Mouse (Mus musculus): Measurements from ENCODE around the gene Tmem186. TPM values are rescaled to one million over a fixed set of nuclear protein-coding genes. Genes with fewer than 3 reads are reported as not detected.

The Tmem186 gene
- polyA plus RNA-seq, 1 experiment from 2014 or later = 17.2 TPM

- Histone ChIP-seq H3K4me3 (ENCODE audit: low read depth, low read length) (no peak overlapping the region), H3K9me3 (ENCODE audit: control insufficient read depth, low read length) (no peaks in the 10 kb centered on the region), H3K27ac (replicated peaks; ENCODE audit: low read depth, low read length) (no peak overlapping the region), H3K36me3 (ENCODE audit: control insufficient read depth, insufficient read depth, low read length) (no peaks in the 10 kb centered on the region), H3K4me2 (ENCODE audit: low read depth, severe bottlenecking) (no peak overlapping the region), H3K27me3 (ENCODE audit: control insufficient read depth, insufficient read depth, low read length) (no peaks in the 10 kb centered on the region), H3K9ac (ENCODE audit: low read length) (no peak overlapping the region), H3K4me1 (ENCODE audit: control insufficient read depth, insufficient read depth, low read length) (no peaks in the 10 kb centered on the region)
- DNase-seq (ENCODE audit: low spot score) (no peak), ATAC-seq (ENCODE audit: insufficient number of reproducible peaks, low FRiP score, low TSS enrichment, low read depth) (no peak)
- WGBS = 82% methylated on average over 4 of the region's 4 CpGs
Observed at GRCm38 (mm10) chr16:8613039-8613438, 24.5 kb downstream of the Tmem186 start.

- no peaks in the 10 kb centered on the region for H3K9me3 ChIP-seq (ENCODE audit: control insufficient read depth, low read length)
Observed at GRCm38 (mm10) chr16:8612214-8613005, 25.1 kb downstream of the Tmem186 start.

GRCm38 (mm10) chr16:8610397-8610796 is 27.1 kb downstream of the Tmem186 start:
- no peak overlapping the region for H3K4me3 ChIP-seq (ENCODE audit: low read depth, low read length)
- no peaks in the 10 kb centered on the region for H3K36me3 ChIP-seq (ENCODE audit: control insufficient read depth, insufficient read depth, low read length)
- 64% methylated on average over 3 of the region's 3 CpGs for WGBS
- ATAC-seq (ENCODE audit: insufficient number of reproducible peaks, low FRiP score, low TSS enrichment, low read depth) (no peak), DNase-seq (ENCODE audit: low spot score) (no peak)
- H3K27me3 ChIP-seq (ENCODE audit: control insufficient read depth, insufficient read depth, low read length) = no peaks in the 10 kb centered on the region
- H3K4me2 ChIP-seq (ENCODE audit: low read depth, severe bottlenecking) = no peak overlapping the region
- no peak overlapping the region for H3K27ac ChIP-seq (replicated peaks; ENCODE audit: low read depth, low read length)
- H3K9ac ChIP-seq (ENCODE audit: low read length) = no peak overlapping the region
- no peaks in the 10 kb centered on the region for H3K4me1 ChIP-seq (ENCODE audit: control insufficient read depth, insufficient read depth, low read length)
- no peaks in the 10 kb centered on the region for H3K9me3 ChIP-seq (ENCODE audit: control insufficient read depth, low read length)

More at GRCm38 (mm10) chr16:8612214-8613005, 25.1 kb downstream of the Tmem186 start:
- H3K27me3 ChIP-seq (ENCODE audit: control insufficient read depth, insufficient read depth, low read length) = no peaks in the 10 kb centered on the region
- H3K36me3 ChIP-seq (ENCODE audit: control insufficient read depth, insufficient read depth, low read length) = no peaks in the 10 kb centered on the region
- H3K4me2 ChIP-seq (ENCODE audit: low read depth, severe bottlenecking) = no peak overlapping the region
- DNase-seq (ENCODE audit: low spot score) (no peak), ATAC-seq (ENCODE audit: insufficient number of reproducible peaks, low FRiP score, low TSS enrichment, low read depth) (no peak)
- no peak overlapping the region for H3K27ac ChIP-seq (replicated peaks; ENCODE audit: low read depth, low read length)
- 91% methylated on average over 8 of the region's 8 CpGs for WGBS
- no peaks in the 10 kb centered on the region for H3K4me1 ChIP-seq (ENCODE audit: control insufficient read depth, insufficient read depth, low read length)
- H3K9ac ChIP-seq (ENCODE audit: low read length) = no peak overlapping the region
- no peak overlapping the region for H3K4me3 ChIP-seq (ENCODE audit: low read depth, low read length)

- ATAC-seq (ENCODE audit: insufficient number of reproducible peaks, low FRiP score, low TSS enrichment, low read depth) (no peak), DNase-seq (ENCODE audit: low spot score) (no peak)
- WGBS = 76% methylated on average over 3 of the region's 3 CpGs
- no peak overlapping the region for H3K9ac ChIP-seq (ENCODE audit: low read length)
- peaks cover 5% of the 10 kb centered on the region for H3K4me1 ChIP-seq (ENCODE audit: control insufficient read depth, insufficient read depth, low read length)
- no peaks in the 10 kb centered on the region for H3K27me3 ChIP-seq (ENCODE audit: control insufficient read depth, insufficient read depth, low read length)
- no peak overlapping the region for H3K4me3 ChIP-seq (ENCODE audit: low read depth, low read length)
- H3K27ac ChIP-seq (replicated peaks; ENCODE audit: low read depth, low read length) = no peak overlapping the region
- no peak overlapping the region for H3K4me2 ChIP-seq (ENCODE audit: low read depth, severe bottlenecking)
- no peaks in the 10 kb centered on the region for H3K9me3 ChIP-seq (ENCODE audit: control insufficient read depth, low read length)
- no peaks in the 10 kb centered on the region for H3K36me3 ChIP-seq (ENCODE audit: control insufficient read depth, insufficient read depth, low read length)
Observed at GRCm38 (mm10) chr16:8603789-8604188, 33.7 kb downstream of the Tmem186 start.

- Histone ChIP-seq H3K9me3 (ENCODE audit: control insufficient read depth, low read length) (no peaks in the 10 kb centered on the region), H3K27ac (replicated peaks; ENCODE audit: low read depth, low read length) (no peak overlapping the region), H3K4me3 (ENCODE audit: low read depth, low read length) (no peak overlapping the region), H3K4me2 (ENCODE audit: low read depth, severe bottlenecking) (no peak overlapping the region), H3K36me3 (ENCODE audit: control insufficient read depth, insufficient read depth, low read length) (no peaks in the 10 kb centered on the region), H3K4me1 (ENCODE audit: control insufficient read depth, insufficient read depth, low read length) (peaks cover 5% of the 10 kb centered on the region), H3K9ac (ENCODE audit: low read length) (no peak overlapping the region), H3K27me3 (ENCODE audit: control insufficient read depth, insufficient read depth, low read length) (no peaks in the 10 kb centered on the region)
- ATAC-seq (ENCODE audit: insufficient number of reproducible peaks, low FRiP score, low TSS enrichment, low read depth) (no peak), DNase-seq (ENCODE audit: low spot score) (no peak)
- 91% methylated on average over 5 of the region's 5 CpGs for WGBS
Observed at GRCm38 (mm10) chr16:8597516-8597915, 40.0 kb downstream of the Tmem186 start.

- no peak overlapping the region for H3K27ac ChIP-seq (replicated peaks; ENCODE audit: low read depth, low read length)
- H3K4me1 ChIP-seq (ENCODE audit: control insufficient read depth, insufficient read depth, low read length) = peaks cover 5% of the 10 kb centered on the region
- DNase-seq (ENCODE audit: low spot score) (no peak), ATAC-seq (ENCODE audit: insufficient number of reproducible peaks, low FRiP score, low TSS enrichment, low read depth) (no peak)
- no peaks in the 10 kb centered on the region for H3K36me3 ChIP-seq (ENCODE audit: control insufficient read depth, insufficient read depth, low read length)
- 90% methylated on average over 4 of the region's 4 CpGs for WGBS
- H3K4me2 ChIP-seq (ENCODE audit: low read depth, severe bottlenecking) = no peak overlapping the region
- H3K9ac ChIP-seq (ENCODE audit: low read length) = no peak overlapping the region
- no peak overlapping the region for H3K4me3 ChIP-seq (ENCODE audit: low read depth, low read length)
- no peaks in the 10 kb centered on the region for H3K27me3 ChIP-seq (ENCODE audit: control insufficient read depth, insufficient read depth, low read length)
- H3K9me3 ChIP-seq (ENCODE audit: control insufficient read depth, low read length) = no peaks in the 10 kb centered on the region
Observed at GRCm38 (mm10) chr16:8596336-8596735, 41.2 kb downstream of the Tmem186 start.

GRCm38 (mm10) chr16:8595411-8595810 is 42.1 kb downstream of the Tmem186 start:
- whole genome bisulfite sequencing = 83% methylated on average over 4 of the region's 4 CpGs
- DNase-seq (ENCODE audit: low spot score) (no peak), ATAC-seq (ENCODE audit: insufficient number of reproducible peaks, low FRiP score, low TSS enrichment, low read depth) (no peak)
- Histone ChIP-seq H3K27ac (replicated peaks; ENCODE audit: low read depth, low read length) (no peak overlapping the region), H3K36me3 (ENCODE audit: control insufficient read depth, insufficient read depth, low read length) (no peaks in the 10 kb centered on the region), H3K4me1 (ENCODE audit: control insufficient read depth, insufficient read depth, low read length) (peaks cover 5% of the 10 kb centered on the region), H3K4me3 (ENCODE audit: low read depth, low read length) (no peak overlapping the region), H3K9ac (ENCODE audit: low read length) (no peak overlapping the region), H3K27me3 (ENCODE audit: control insufficient read depth, insufficient read depth, low read length) (no peaks in the 10 kb centered on the region), H3K9me3 (ENCODE audit: control insufficient read depth, low read length) (no peaks in the 10 kb centered on the region), H3K4me2 (ENCODE audit: low read depth, severe bottlenecking) (no peak overlapping the region)

- no peak for ATAC-seq (ENCODE audit: insufficient number of reproducible peaks, low FRiP score, low TSS enrichment, low read depth)
- H3K27ac ChIP-seq (replicated peaks; ENCODE audit: low read depth, low read length) = no peak overlapping the region
Observed at GRCm38 (mm10) chr16:8585056-8585455, 52.5 kb downstream of the Tmem186 start.

More at GRCm38 (mm10) chr16:8585056-8585455, 52.5 kb downstream of the Tmem186 start:
- DNase-seq (ENCODE audit: low spot score) = no peak
- Histone ChIP-seq H3K9me3 (ENCODE audit: control insufficient read depth, low read length) (no peaks in the 10 kb centered on the region), H3K27me3 (ENCODE audit: control insufficient read depth, insufficient read depth, low read length) (no peaks in the 10 kb centered on the region), H3K36me3 (ENCODE audit: control insufficient read depth, insufficient read depth, low read length) (peaks cover 8% of the 10 kb centered on the region; the same call in 1 of the 2 replicates), H3K4me1 (ENCODE audit: control insufficient read depth, insufficient read depth, low read length) (no peaks in the 10 kb centered on the region), H3K4me3 (ENCODE audit: low read depth, low read length) (no peak overlapping the region), H3K9ac (ENCODE audit: low read length) (no peak overlapping the region), H3K4me2 (ENCODE audit: low read depth, severe bottlenecking) (no peak overlapping the region)
- 67% methylated on average over 5 of the region's 5 CpGs for WGBS

Data from limb, embryonic 11.5 days (tissue).